24 mouse cellular contexts compared by ENCODE assay signal in genomic region chr14:118656036-118656435, GRCm38 (mm10). TPM values are rescaled to one million over a fixed set of nuclear protein-coding genes. Genes with fewer than 3 reads are reported as not detected.
DNase-seq lines count a peak whose midpoint lies in the region; ATAC-seq and TF ChIP-seq lines count a peak whose summit lies in the region.
"Had no signal": no experiment of that assay in that cellular context is flagged by ENCODE, and none has a peak within 500 bp of the region (broad histone marks: within the 10 kb centered on the region; RNA-seq: fewer than 3 reads in every experiment).

No protein-coding gene starts in this region.

- no peak overlapping the region for H3K9ac ChIP-seq in lung, postnatal 0 days (replicated peaks; ENCODE audit: low read depth)
- no peak overlapping the region for H3K9ac ChIP-seq in stomach, embryonic 16.5 days (ENCODE audit: low read length)
- H3K9ac ChIP-seq: heart, embryonic 13.5 days; hindbrain, embryonic 12.5 days; midbrain, embryonic 12.5 days; neural tube, embryonic 12.5 days had no signal

- H3K4me2 ChIP-seq in lung, postnatal 0 days (replicated peaks; ENCODE audit: low read depth, low read length): no peak overlapping the region
- H3K4me2 ChIP-seq in stomach, embryonic 16.5 days (ENCODE audit: low read depth, low read length): no peak overlapping the region
- H3K4me2 ChIP-seq: heart, embryonic 13.5 days; hindbrain, embryonic 12.5 days; midbrain, embryonic 12.5 days; neural tube, embryonic 12.5 days had no signal

- ATAC-seq in lung, postnatal 0 days: peak; percentile 62
- no peak for ATAC-seq in stomach, embryonic 16.5 days (ENCODE audit: insufficient read depth, low FRiP score)
- ATAC-seq: forebrain, embryonic 16.5 days; intestine, postnatal 0 days had no signal

- 36% methylated on average over 7 of the region's 7 CpGs for WGBS in lung, adult 2 months
- WGBS in lung, postnatal 0 days: 28% methylated on average over 7 of the region's 7 CpGs
- 48% methylated on average over 7 of the region's 7 CpGs for WGBS in stomach, embryonic 16.5 days
- WGBS in thymus, adult 2 months: 88% methylated on average over 7 of the region's 7 CpGs

- peak; percentile 2 for DNase-seq in gastrocnemius, adult 2 months
- no peak for DNase-seq in gastrocnemius, adult 18-20 months (ENCODE audit: low spot score)
- peak; percentile 53 to 77 for DNase-seq in lung, adult 18-20 months
- DNase-seq in lung, adult 2 months: no peak
- peak; percentile 87 for DNase-seq in lung, postnatal 0 days (ENCODE audit: low spot score)
- no peak for DNase-seq in thymus, adult 2 months
- no peak for DNase-seq in left cerebral cortex, adult 11 months (ENCODE audit: low spot score)
- DNase-seq: cerebellum, adult 11-12 months; cerebellum, postnatal 14 days; gastrocnemius, postnatal 25 days; heart, adult 18-20 months; heart, postnatal 14 days; kidney, postnatal 4 days; right cerebral cortex, postnatal 25 days; spleen, adult 18-20 months had no signal

- intact Hi-C loops in gastrocnemius, adult 2 months (cut with DNase I): no loop called here

- no peaks in the 10 kb centered on the region for H3K27me3 ChIP-seq in lung, postnatal 0 days (replicated peaks; ENCODE audit: insufficient read depth, low read length)
- H3K27me3 ChIP-seq in stomach, embryonic 16.5 days (ENCODE audit: control insufficient read depth, insufficient read depth, low read length): no peaks in the 10 kb centered on the region
- no peaks in the 10 kb centered on the region for H3K27me3 ChIP-seq in thymus, adult 2 months (ENCODE audit: control insufficient read depth, insufficient read depth, low read length)
- H3K27me3 ChIP-seq: heart, embryonic 13.5 days; hindbrain, embryonic 12.5 days; midbrain, embryonic 12.5 days; neural tube, embryonic 12.5 days had no signal

- TF ChIP-seq POLR2A in lung, adult 2 months (IDR thresholded peaks at IDR 0.05; ENCODE audit: borderline replicate concordance, extremely low read depth, low read depth, low read length): no peak
- TF ChIP-seq POLR2A in thymus, adult 2 months (IDR thresholded peaks at IDR 0.05; ENCODE audit: control insufficient read depth, extremely low read depth, insufficient read depth, low read length, poor library complexity): no peak

- no peaks in the 10 kb centered on the region for H3K36me3 ChIP-seq in lung, postnatal 0 days (ENCODE audit: insufficient read depth, low read length)
- H3K36me3 ChIP-seq in stomach, embryonic 16.5 days (ENCODE audit: control insufficient read depth, insufficient read depth, low read length): no peaks in the 10 kb centered on the region
- no peaks in the 10 kb centered on the region for H3K36me3 ChIP-seq in thymus, adult 2 months (ENCODE audit: control insufficient read depth, insufficient read depth, low read length)
- H3K36me3 ChIP-seq: forebrain, embryonic 10.5 days; heart, embryonic 13.5 days; hindbrain, embryonic 12.5 days; midbrain, embryonic 12.5 days; neural tube, embryonic 12.5 days had no signal

- TF ChIP-seq EP300 in lung, postnatal 0 days (IDR thresholded peaks at IDR 0.05): 0 out of 2 replicates have a peak, but pooled peaks have one; percentile 31

- no peaks in the 10 kb centered on the region for H3K9me3 ChIP-seq in lung, postnatal 0 days (ENCODE audit: low read length)
- H3K9me3 ChIP-seq in stomach, embryonic 16.5 days (replicated peaks; ENCODE audit: control insufficient read depth, low read length): no peaks in the 10 kb centered on the region
- H3K9me3 ChIP-seq: forebrain, embryonic 10.5 days; heart, embryonic 13.5 days; hindbrain, embryonic 12.5 days; midbrain, embryonic 12.5 days; neural tube, embryonic 12.5 days had no signal

- TF ChIP-seq CTCF in gastrocnemius, adult 2 months (IDR thresholded peaks at IDR 0.05): no peak
- no peak for TF ChIP-seq CTCF in lung, adult 2 months (IDR thresholded peaks at IDR 0.05; ENCODE audit: insufficient read depth, low read length)
- TF ChIP-seq CTCF in lung, postnatal 0 days (IDR thresholded peaks at IDR 0.05): no peak
- TF ChIP-seq CTCF in thymus, adult 2 months (IDR thresholded peaks at IDR 0.05; ENCODE audit: borderline replicate concordance, control insufficient read depth, extremely low read depth, insufficient read depth, low read length, poor library complexity): no peak

- no peak overlapping the region for H3K4me3 ChIP-seq in gastrocnemius, adult 2 months
- H3K4me3 ChIP-seq in lung, adult 2 months (replicated peaks; ENCODE audit: extremely low read depth, low read depth, low read length): no peak overlapping the region
- H3K4me3 ChIP-seq in lung, postnatal 0 days (ENCODE audit: low read depth, low read length): no peak overlapping the region
- no peak overlapping the region for H3K4me3 ChIP-seq in stomach, embryonic 16.5 days (replicated peaks; ENCODE audit: low read length)
- H3K4me3 ChIP-seq in thymus, adult 2 months (ENCODE audit: control insufficient read depth, insufficient read depth, low read length): no peak overlapping the region
- H3K4me3 ChIP-seq: forebrain, embryonic 10.5 days; heart, embryonic 13.5 days; hindbrain, embryonic 12.5 days; midbrain, embryonic 12.5 days; neural tube, embryonic 12.5 days had no signal

- H3K27ac ChIP-seq in gastrocnemius, adult 2 months: no peak overlapping the region
- no peak overlapping the region for H3K27ac ChIP-seq in lung, postnatal 0 days (ENCODE audit: low read length)
- peak overlapping the region; percentile 64; the same call in 1 of the 2 replicates for H3K27ac ChIP-seq in stomach, embryonic 16.5 days (ENCODE audit: low read length)
- no peak overlapping the region for H3K27ac ChIP-seq in thymus, adult 2 months (ENCODE audit: control insufficient read depth, insufficient read depth, low read length)
- H3K27ac ChIP-seq: heart, embryonic 13.5 days; hindbrain, embryonic 12.5 days; macrophage; midbrain, embryonic 12.5 days; neural tube, embryonic 12.5 days had no signal

- peaks cover 14% of the 10 kb centered on the region for H3K4me1 ChIP-seq in lung, adult 2 months (ENCODE audit: control insufficient read depth, insufficient read depth, low read length)
- H3K4me1 ChIP-seq in lung, postnatal 0 days (ENCODE audit: insufficient read depth, low read depth, low read length): peaks cover 6% of the 10 kb centered on the region
- peaks cover 15% of the 10 kb centered on the region; the same call in 1 of the 2 replicates for H3K4me1 ChIP-seq in stomach, embryonic 16.5 days (ENCODE audit: control insufficient read depth, insufficient read depth, low read length)
- H3K4me1 ChIP-seq in thymus, adult 2 months (replicated peaks; ENCODE audit: control insufficient read depth, insufficient read depth, low read length): peaks cover 21% of the 10 kb centered on the region

RNA-seq across cellular contexts. Expression of gene Abcc4, which starts 50.0 kb away (rescaled TPM):
- total RNA-seq in gastrocnemius, adult 2 months (2021): 10 to 100 TPM; 10.1 to 12.2 TPM
- total RNA-seq in gastrocnemius, adult 18-20 months (2021): 10 to 100 TPM in 1 of 2 experiments, 1 to 10 TPM in 1; 7.8 to 10.0 TPM
- polyA plus RNA-seq in lung, adult 2 months (2012; rRNA removed): 3.6 and 8.7 TPM in 2 replicates
- 1.0 and 1.2 TPM in 2 replicates for polyA plus RNA-seq in lung, postnatal 0 days (2015; fragmentation: Nextera tagmentation; extraction: Ambion mirVana)
- 5.2 and 6.1 TPM in 2 replicates for polyA plus RNA-seq in stomach, embryonic 16.5 days (2015; fragmentation: Nextera tagmentation; extraction: Ambion mirVana)
- polyA plus RNA-seq in thymus, adult 2 months (2012; rRNA removed): 5.5 and 5.8 TPM in 2 replicates

Comparison
In these comparisons a context has a peak if more than half of its experiments do, and no peak if none do; other contexts are left out.
1. DNase-seq: peak in gastrocnemius, adult 2 months (single experiment), lung, adult 18-20 months (2 of 2) and lung, postnatal 0 days (single experiment); none in gastrocnemius, adult 18-20 months (single experiment), lung, adult 2 months (single experiment), thymus, adult 2 months (single experiment) and left cerebral cortex, adult 11 months (single experiment).